Mouse (Mus musculus): Measurements from ENCODE around the gene Ncor2. TPM values are rescaled to one million over a fixed set of nuclear protein-coding genes. Genes with fewer than 3 reads are reported as not detected.
A peak's percentile ranks its signal among the peaks of the same experiment; 100 is the strongest.

Ncor2 gene
- polyA plus RNA-seq, 1 experiment from 2014 or later, result 14.9 TPM

- no peaks in the 10 kb centered on the region for H3K9me3 ChIP-seq (replicated peaks)
- H3K4me1 ChIP-seq (replicated peaks), result peaks cover 25% of the 10 kb centered on the region
- 0 out of 2 replicates have a peak overlapping the region, but pooled peaks have one; percentile 13 for H3K4me2 ChIP-seq
- WGBS, result 38% methylated on average over 21 of the region's 21 CpGs
- H3K36me3 ChIP-seq, result peaks cover 54% of the 10 kb centered on the region
- peak; percentile 80 for ATAC-seq (replicated peaks; ENCODE audit: insufficient number of reproducible peaks, insufficient read depth, low FRiP score, low read depth)
- peak overlapping the region; percentile 18; the same call in 1 of the 2 replicates for H3K9ac ChIP-seq
- H3K27me3 ChIP-seq, result no peaks in the 10 kb centered on the region
- H3K4me3 ChIP-seq, result no peak overlapping the region
- H3K27ac ChIP-seq, result peak overlapping the region; percentile 89
These were observed 97.5 kb downstream of the Ncor2 start for GRCm38 (mm10) chr5:125081318-125082101.

GRCm38 (mm10) chr5:125080787-125081317 is 98.2 kb downstream of the Ncor2 start:
- WGBS, result 88% methylated on average over 10 of the region's 10 CpGs
- no peaks in the 10 kb centered on the region for H3K27me3 ChIP-seq
- no peaks in the 10 kb centered on the region for H3K9me3 ChIP-seq (replicated peaks)
- H3K36me3 ChIP-seq, result peaks cover 51% of the 10 kb centered on the region
- H3K27ac ChIP-seq, result peak overlapping the region; percentile 89
- H3K4me2 ChIP-seq, result 0 out of 2 replicates have a peak overlapping the region, but pooled peaks have one; percentile 13
- peaks cover 31% of the 10 kb centered on the region for H3K4me1 ChIP-seq (replicated peaks)
- ATAC-seq (replicated peaks; ENCODE audit: insufficient number of reproducible peaks, insufficient read depth, low FRiP score, low read depth), result 0 out of 2 replicates have a peak, but pooled peaks have one; percentile 5
- H3K9ac ChIP-seq, result peak overlapping the region; percentile 18; the same call in 1 of the 2 replicates
- H3K4me3 ChIP-seq, result no peak overlapping the region

GRCm38 (mm10) chr5:125080352-125080751 is 98.7 kb downstream of the Ncor2 start:
- H3K27me3 ChIP-seq, result no peaks in the 10 kb centered on the region
- ATAC-seq (replicated peaks; ENCODE audit: insufficient number of reproducible peaks, insufficient read depth, low FRiP score, low read depth), result no peak
- H3K4me2 ChIP-seq, result no peak overlapping the region
- H3K27ac ChIP-seq, result no peak overlapping the region
- peaks cover 49% of the 10 kb centered on the region for H3K36me3 ChIP-seq
- no peak overlapping the region for H3K4me3 ChIP-seq
- H3K9me3 ChIP-seq (replicated peaks), result no peaks in the 10 kb centered on the region
- WGBS, result 83% methylated on average over 4 of the region's 4 CpGs
- H3K4me1 ChIP-seq (replicated peaks), result peaks cover 36% of the 10 kb centered on the region
- H3K9ac ChIP-seq, result no peak overlapping the region

- H3K27ac ChIP-seq, result no peak overlapping the region
- H3K4me3 ChIP-seq, result no peak overlapping the region
- no peaks in the 10 kb centered on the region for H3K27me3 ChIP-seq
- no peak overlapping the region for H3K4me2 ChIP-seq
- ATAC-seq (replicated peaks; ENCODE audit: insufficient number of reproducible peaks, insufficient read depth, low FRiP score, low read depth), result no peak
- peaks cover 28% of the 10 kb centered on the region for H3K36me3 ChIP-seq
- H3K9me3 ChIP-seq (replicated peaks), result no peaks in the 10 kb centered on the region
- 72% methylated on average over 5 of the region's 5 CpGs for WGBS
- H3K4me1 ChIP-seq (replicated peaks), result peaks cover 55% of the 10 kb centered on the region
- H3K9ac ChIP-seq, result no peak overlapping the region
These were observed 100.8 kb downstream of the Ncor2 start for GRCm38 (mm10) chr5:125078220-125078619.

- Histone ChIP-seq H3K27ac (peak overlapping the region; percentile 32; the same call in 1 of the 2 replicates), H3K4me1 (replicated peaks) (peaks cover 61% of the 10 kb centered on the region), H3K9me3 (replicated peaks) (no peaks in the 10 kb centered on the region), H3K4me3 (no peak overlapping the region), H3K4me2 (no peak overlapping the region), H3K9ac (0 out of 2 replicates have a peak overlapping the region, but pooled peaks have one; percentile 4), H3K36me3 (peaks cover 23% of the 10 kb centered on the region), H3K27me3 (no peaks in the 10 kb centered on the region)
- WGBS, result 53% methylated on average over 9 of the region's 9 CpGs
- no peak for ATAC-seq (replicated peaks; ENCODE audit: insufficient number of reproducible peaks, insufficient read depth, low FRiP score, low read depth)
These were observed 102.8 kb downstream of the Ncor2 start for GRCm38 (mm10) chr5:125076183-125076582.

GRCm38 (mm10) chr5:125074571-125075171 is 104.3 kb downstream of the Ncor2 start:
- Histone ChIP-seq H3K4me2 (no peak overlapping the region), H3K27me3 (no peaks in the 10 kb centered on the region), H3K9ac (0 out of 2 replicates have a peak overlapping the region, but pooled peaks have one; percentile 9), H3K27ac (no peak overlapping the region), H3K4me3 (no peak overlapping the region), H3K9me3 (replicated peaks) (no peaks in the 10 kb centered on the region), H3K36me3 (peaks cover 13% of the 10 kb centered on the region), H3K4me1 (replicated peaks) (peaks cover 69% of the 10 kb centered on the region)
- ATAC-seq (replicated peaks; ENCODE audit: insufficient number of reproducible peaks, insufficient read depth, low FRiP score, low read depth), result no peak
- WGBS, result 61% methylated on average over 10 of the region's 10 CpGs

GRCm38 (mm10) chr5:125073896-125074295 is 105.1 kb downstream of the Ncor2 start:
- no peak overlapping the region for H3K4me3 ChIP-seq
- no peak for ATAC-seq (replicated peaks; ENCODE audit: insufficient number of reproducible peaks, insufficient read depth, low FRiP score, low read depth)
- H3K27me3 ChIP-seq, result no peaks in the 10 kb centered on the region
- no peaks in the 10 kb centered on the region for H3K9me3 ChIP-seq (replicated peaks)
- H3K36me3 ChIP-seq, result peaks cover 13% of the 10 kb centered on the region
- H3K27ac ChIP-seq, result no peak overlapping the region
- 81% methylated on average over 8 of the region's 8 CpGs for WGBS
- H3K4me1 ChIP-seq (replicated peaks), result peaks cover 75% of the 10 kb centered on the region
- H3K9ac ChIP-seq, result no peak overlapping the region
- no peak overlapping the region for H3K4me2 ChIP-seq

GRCm38 (mm10) chr5:125073335-125073734 is 105.7 kb downstream of the Ncor2 start:
- Histone ChIP-seq H3K4me1 (replicated peaks) (peaks cover 81% of the 10 kb centered on the region), H3K4me3 (no peak overlapping the region), H3K27ac (no peak overlapping the region), H3K9me3 (replicated peaks) (no peaks in the 10 kb centered on the region), H3K9ac (no peak overlapping the region), H3K27me3 (no peaks in the 10 kb centered on the region), H3K4me2 (no peak overlapping the region), H3K36me3 (peaks cover 7% of the 10 kb centered on the region)
- WGBS, result 67% methylated on average over 4 of the region's 4 CpGs
- no peak for ATAC-seq (replicated peaks; ENCODE audit: insufficient number of reproducible peaks, insufficient read depth, low FRiP score, low read depth)

GRCm38 (mm10) chr5:125072425-125072824 is 106.6 kb downstream of the Ncor2 start:
- 50% methylated on average over 7 of the region's 7 CpGs for WGBS
- Histone ChIP-seq H3K4me1 (replicated peaks) (peaks cover 87% of the 10 kb centered on the region), H3K27me3 (no peaks in the 10 kb centered on the region), H3K27ac (peak overlapping the region; percentile 54), H3K4me2 (no peak overlapping the region), H3K9ac (no peak overlapping the region), H3K9me3 (replicated peaks) (no peaks in the 10 kb centered on the region), H3K4me3 (no peak overlapping the region), H3K36me3 (no peaks in the 10 kb centered on the region; the same call in 1 of the 2 replicates)
- peak; percentile 48 for ATAC-seq (replicated peaks; ENCODE audit: insufficient number of reproducible peaks, insufficient read depth, low FRiP score, low read depth)

- Histone ChIP-seq H3K36me3 (no peaks in the 10 kb centered on the region; the same call in 1 of the 2 replicates), H3K4me1 (replicated peaks) (peaks cover 87% of the 10 kb centered on the region), H3K4me2 (no peak overlapping the region), H3K27me3 (no peaks in the 10 kb centered on the region), H3K9ac (no peak overlapping the region), H3K27ac (peak overlapping the region; percentile 54), H3K9me3 (replicated peaks) (no peaks in the 10 kb centered on the region), H3K4me3 (no peak overlapping the region)
- no peak for ATAC-seq (replicated peaks; ENCODE audit: insufficient number of reproducible peaks, insufficient read depth, low FRiP score, low read depth)
- 47% methylated on average over 4 of the region's 4 CpGs for WGBS
These were observed 107.1 kb downstream of the Ncor2 start for GRCm38 (mm10) chr5:125071919-125072318.

- Histone ChIP-seq H3K36me3 (peaks cover 4% of the 10 kb centered on the region; the same call in 1 of the 2 replicates), H3K4me1 (replicated peaks) (peaks cover 72% of the 10 kb centered on the region), H3K4me2 (no peak overlapping the region), H3K4me3 (no peak overlapping the region), H3K27me3 (no peaks in the 10 kb centered on the region), H3K27ac (peak overlapping the region; percentile 67), H3K9me3 (replicated peaks) (no peaks in the 10 kb centered on the region), H3K9ac (no peak overlapping the region)
- 33% methylated on average over 2 of the region's 2 CpGs for WGBS
- ATAC-seq (replicated peaks; ENCODE audit: insufficient number of reproducible peaks, insufficient read depth, low FRiP score, low read depth), result peak; percentile 34; the same call in 1 of the 2 replicates
These were observed 108.6 kb downstream of the Ncor2 start for GRCm38 (mm10) chr5:125070399-125070798.
